Mouse (Mus musculus): ENCODE measurements around the gene Il33. TPM values are rescaled to one million over a fixed set of nuclear protein-coding genes. Genes with fewer than 3 reads are reported as not detected.
A peak's percentile ranks its signal among the peaks of the same experiment; 100 is the strongest.

The Il33 gene
- polyA plus RNA-seq (2014; fragmentation: Nextera tagmentation; extraction: Ambion mirVana), result 16.6 and 20.2 TPM in 2 replicates

GRCm38 (mm10) chr19:29924638-29925258 is at the start of gene Il33:
Gene Il33 (plus strand): TSS chr19:29925114.
- H3K4me2 ChIP-seq (ENCODE audit: low read length), result peak within 1 kb of the TSS; percentile 44
- peak within 1 kb of the TSS; percentile 23 for H3K4me3 ChIP-seq (ENCODE audit: low read depth, low read length)
- peak; percentile 70; the same call in 1 of the 2 replicates for ATAC-seq (replicated peaks; ENCODE audit: low FRiP score, low TSS enrichment, low read depth)
- H3K9me3 ChIP-seq (ENCODE audit: control insufficient read depth, low read length), result no peaks in the 10 kb centered on the region
- DNase-seq (ENCODE audit: low spot score), result peak; percentile 67
- H3K9ac ChIP-seq (ENCODE audit: low read length), result no peak within 1 kb of the TSS
- peaks cover 25% of the 10 kb centered on the region for H3K4me1 ChIP-seq (replicated peaks; ENCODE audit: control insufficient read depth, insufficient read depth, low read length)
- 24% methylated on average over 10 of the region's 10 CpGs for WGBS
- peak within 1 kb of the TSS; percentile 63; the same call in 1 of the 2 replicates for H3K27ac ChIP-seq (ENCODE audit: low read depth)
- no peaks in the 10 kb centered on the region for H3K36me3 ChIP-seq (ENCODE audit: control insufficient read depth, insufficient read depth, low read length)
- H3K27me3 ChIP-seq (replicated peaks; ENCODE audit: control insufficient read depth, insufficient read depth, low read length), result no peaks in the 10 kb centered on the region

- Histone ChIP-seq H3K27ac (ENCODE audit: low read depth) (no peak overlapping the region), H3K4me2 (ENCODE audit: low read length) (no peak overlapping the region), H3K9ac (ENCODE audit: low read length) (no peak overlapping the region), H3K36me3 (ENCODE audit: control insufficient read depth, insufficient read depth, low read length) (no peaks in the 10 kb centered on the region), H3K9me3 (ENCODE audit: control insufficient read depth, low read length) (no peaks in the 10 kb centered on the region), H3K4me1 (replicated peaks; ENCODE audit: control insufficient read depth, insufficient read depth, low read length) (peaks cover 2% of the 10 kb centered on the region; the same call in 1 of the 2 replicates), H3K4me3 (ENCODE audit: low read depth, low read length) (no peak overlapping the region), H3K27me3 (replicated peaks; ENCODE audit: control insufficient read depth, insufficient read depth, low read length) (no peaks in the 10 kb centered on the region)
- 50% methylated on average over 10 of the region's 10 CpGs for WGBS
- ATAC-seq (replicated peaks; ENCODE audit: low FRiP score, low TSS enrichment, low read depth), result no peak
- no peak for DNase-seq (ENCODE audit: low spot score)
Observed at GRCm38 (mm10) chr19:29877422-29878291, 47.3 kb upstream of the Il33 start.

- H3K4me1 ChIP-seq (replicated peaks; ENCODE audit: control insufficient read depth, insufficient read depth, low read length), result peaks cover 2% of the 10 kb centered on the region; the same call in 1 of the 2 replicates
- ATAC-seq (replicated peaks; ENCODE audit: low FRiP score, low TSS enrichment, low read depth) (no peak), DNase-seq (ENCODE audit: low spot score) (no peak)
- no peaks in the 10 kb centered on the region for H3K36me3 ChIP-seq (ENCODE audit: control insufficient read depth, insufficient read depth, low read length)
- 71% methylated on average over 8 of the region's 8 CpGs for WGBS
- no peaks in the 10 kb centered on the region for H3K27me3 ChIP-seq (replicated peaks; ENCODE audit: control insufficient read depth, insufficient read depth, low read length)
- H3K9ac ChIP-seq (ENCODE audit: low read length), result no peak overlapping the region
- no peak overlapping the region for H3K4me3 ChIP-seq (ENCODE audit: low read depth, low read length)
- no peak overlapping the region for H3K4me2 ChIP-seq (ENCODE audit: low read length)
- H3K27ac ChIP-seq (ENCODE audit: low read depth), result no peak overlapping the region
- no peaks in the 10 kb centered on the region for H3K9me3 ChIP-seq (ENCODE audit: control insufficient read depth, low read length)
Observed at GRCm38 (mm10) chr19:29878896-29879504, 45.9 kb upstream of the Il33 start.

- DNase-seq (ENCODE audit: low spot score) (no peak), ATAC-seq (replicated peaks; ENCODE audit: low FRiP score, low TSS enrichment, low read depth) (no peak)
- Histone ChIP-seq H3K27me3 (replicated peaks; ENCODE audit: control insufficient read depth, insufficient read depth, low read length) (no peaks in the 10 kb centered on the region), H3K27ac (ENCODE audit: low read depth) (no peak overlapping the region), H3K4me2 (ENCODE audit: low read length) (no peak overlapping the region), H3K9me3 (ENCODE audit: control insufficient read depth, low read length) (no peaks in the 10 kb centered on the region), H3K4me1 (replicated peaks; ENCODE audit: control insufficient read depth, insufficient read depth, low read length) (peaks cover under 1% of the 10 kb centered on the region; the same call in 1 of the 2 replicates), H3K9ac (ENCODE audit: low read length) (no peak overlapping the region), H3K36me3 (ENCODE audit: control insufficient read depth, insufficient read depth, low read length) (no peaks in the 10 kb centered on the region), H3K4me3 (ENCODE audit: low read depth, low read length) (no peak overlapping the region)
- WGBS, result 85% methylated on average over 4 of the region's 4 CpGs
Observed at GRCm38 (mm10) chr19:29880918-29881317, 44.0 kb upstream of the Il33 start.

GRCm38 (mm10) chr19:29882696-29883095 is 42.2 kb upstream of the Il33 start:
- 70% methylated on average over 3 of the region's 3 CpGs for WGBS
- ATAC-seq (replicated peaks; ENCODE audit: low FRiP score, low TSS enrichment, low read depth) (no peak), DNase-seq (ENCODE audit: low spot score) (no peak)
- no peak overlapping the region for H3K4me3 ChIP-seq (ENCODE audit: low read depth, low read length)
- no peak overlapping the region for H3K9ac ChIP-seq (ENCODE audit: low read length)
- H3K9me3 ChIP-seq (ENCODE audit: control insufficient read depth, low read length), result no peaks in the 10 kb centered on the region
- H3K27ac ChIP-seq (ENCODE audit: low read depth), result no peak overlapping the region
- H3K36me3 ChIP-seq (ENCODE audit: control insufficient read depth, insufficient read depth, low read length), result no peaks in the 10 kb centered on the region
- no peaks in the 10 kb centered on the region for H3K27me3 ChIP-seq (replicated peaks; ENCODE audit: control insufficient read depth, insufficient read depth, low read length)
- H3K4me2 ChIP-seq (ENCODE audit: low read length), result no peak overlapping the region
- H3K4me1 ChIP-seq (replicated peaks; ENCODE audit: control insufficient read depth, insufficient read depth, low read length), result no peaks in the 10 kb centered on the region

- DNase-seq (ENCODE audit: low spot score) (no peak), ATAC-seq (replicated peaks; ENCODE audit: low FRiP score, low TSS enrichment, low read depth) (no peak)
- Histone ChIP-seq H3K4me1 (replicated peaks; ENCODE audit: control insufficient read depth, insufficient read depth, low read length) (no peaks in the 10 kb centered on the region), H3K4me3 (ENCODE audit: low read depth, low read length) (no peak overlapping the region), H3K27ac (ENCODE audit: low read depth) (no peak overlapping the region), H3K9ac (ENCODE audit: low read length) (no peak overlapping the region), H3K27me3 (replicated peaks; ENCODE audit: control insufficient read depth, insufficient read depth, low read length) (no peaks in the 10 kb centered on the region), H3K36me3 (ENCODE audit: control insufficient read depth, insufficient read depth, low read length) (no peaks in the 10 kb centered on the region), H3K9me3 (ENCODE audit: control insufficient read depth, low read length) (no peaks in the 10 kb centered on the region), H3K4me2 (ENCODE audit: low read length) (no peak overlapping the region)
- 88% methylated on average over 6 of the region's 6 CpGs for WGBS
Observed at GRCm38 (mm10) chr19:29885548-29885947, 39.4 kb upstream of the Il33 start.

GRCm38 (mm10) chr19:29887476-29887875 is 37.4 kb upstream of the Il33 start:
- Histone ChIP-seq H3K4me2 (ENCODE audit: low read length) (no peak overlapping the region), H3K36me3 (ENCODE audit: control insufficient read depth, insufficient read depth, low read length) (no peaks in the 10 kb centered on the region), H3K9me3 (ENCODE audit: control insufficient read depth, low read length) (no peaks in the 10 kb centered on the region), H3K9ac (ENCODE audit: low read length) (no peak overlapping the region), H3K27me3 (replicated peaks; ENCODE audit: control insufficient read depth, insufficient read depth, low read length) (no peaks in the 10 kb centered on the region), H3K4me3 (ENCODE audit: low read depth, low read length) (no peak overlapping the region), H3K27ac (ENCODE audit: low read depth) (no peak overlapping the region), H3K4me1 (replicated peaks; ENCODE audit: control insufficient read depth, insufficient read depth, low read length) (no peaks in the 10 kb centered on the region)
- WGBS, result 84% methylated on average over 2 of the region's 2 CpGs
- no peak for DNase-seq (ENCODE audit: low spot score)
- no peak for ATAC-seq (replicated peaks; ENCODE audit: low FRiP score, low TSS enrichment, low read depth)

GRCm38 (mm10) chr19:29888946-29889345 is 36.0 kb upstream of the Il33 start:
- H3K36me3 ChIP-seq (ENCODE audit: control insufficient read depth, insufficient read depth, low read length), result no peaks in the 10 kb centered on the region
- no peak overlapping the region for H3K27ac ChIP-seq (ENCODE audit: low read depth)
- DNase-seq (ENCODE audit: low spot score), result no peak
- H3K27me3 ChIP-seq (replicated peaks; ENCODE audit: control insufficient read depth, insufficient read depth, low read length), result no peaks in the 10 kb centered on the region
- no peak for ATAC-seq (replicated peaks; ENCODE audit: low FRiP score, low TSS enrichment, low read depth)
- no peak overlapping the region for H3K4me2 ChIP-seq (ENCODE audit: low read length)
- H3K9me3 ChIP-seq (ENCODE audit: control insufficient read depth, low read length), result no peaks in the 10 kb centered on the region
- no peak overlapping the region for H3K4me3 ChIP-seq (ENCODE audit: low read depth, low read length)
- H3K4me1 ChIP-seq (replicated peaks; ENCODE audit: control insufficient read depth, insufficient read depth, low read length), result no peaks in the 10 kb centered on the region
- WGBS, result 87% methylated on average over 6 of the region's 6 CpGs
- H3K9ac ChIP-seq (ENCODE audit: low read length), result no peak overlapping the region

Data from intestine, embryonic 14.5 days (tissue).